Mouse (Mus musculus): ENCODE results near the gene Wdfy4.

- TF ChIP-seq CTCF (IDR thresholded peaks at IDR 0.05; ENCODE audit: low read depth, low read length) (no peak), EP300 (IDR thresholded peaks at IDR 0.05; ENCODE audit: insufficient read depth, low read depth, low read length) (no peak), POLR2A (IDR thresholded peaks at IDR 0.05; ENCODE audit: insufficient read depth, low read length) (no peak)
Measured at GRCm38 (mm10) chr14:33230672-33231071, 45.4 kb upstream of the Wdfy4 start.

Measured in ES-Bruce4 (cell line).